Mouse (Mus musculus) MEL (cell line): ENCODE data around the gene Cdk13. TPM values are rescaled to one million over a fixed set of nuclear protein-coding genes. Genes with fewer than 3 reads are reported as not detected.
A peak's percentile ranks its signal among the peaks of the same experiment; 100 is the strongest.

Experiments
- DNase-seq: peaks from one replicate; pipeline ENCODE4 v3.0.0; 2011; ENCODE audit warnings: low read depth, low spot score
- H3K27ac ChIP-seq: 2 replicates; pipeline ENCODE4 v1.5.1; 2012; ENCODE audit warnings: low read depth, mild to moderate bottlenecking, control low read depth, low read length, moderate library complexity; ENCODE audit not compliant: control insufficient read depth
- H3K27me3 ChIP-seq, 2 experiments: fragments of 150-350 bp in 1 of 2; sonication (generic) in 1 of 2; 2 replicates each; pipeline ENCODE4 v1.6.1; 2012; ENCODE audit warnings: low read length in 2 of 2, mild to moderate bottlenecking in 2 of 2, improper control_type of control experiment in 1 of 2, moderate library complexity in 1 of 2; ENCODE audit not compliant: insufficient read depth in 2 of 2, control insufficient read depth in 1 of 2
- H3K36me3 ChIP-seq, 2 experiments: 2 replicates each; pipeline ENCODE4 v1.6.1; 2012 to 2014; ENCODE audit warnings: low read length in 2 of 2, improper control_type of control experiment in 1 of 2, inconsistent platforms in 1 of 2, mild to moderate bottlenecking in 1 of 2; ENCODE audit not compliant: insufficient read depth in 2 of 2, control insufficient read depth in 1 of 2
- H3K4me1 ChIP-seq, 2 experiments: fragments of 150-350 bp in 1 of 2; sonication (generic) in 1 of 2; 2 replicates each; pipeline ENCODE4 v1.6.1; 2012; ENCODE audit warnings: low read length in 2 of 2, improper control_type of control experiment in 1 of 2, mild to moderate bottlenecking in 1 of 2; ENCODE audit not compliant: insufficient read depth in 2 of 2, control insufficient read depth in 1 of 2
- H3K4me3 ChIP-seq, 2 experiments: fragments of 150-350 bp in 1 of 2; sonication (generic) in 1 of 2; 2 replicates each; pipeline ENCODE4 v1.5.1; 2012; ENCODE audit warnings: low read depth in 2 of 2, low read length in 2 of 2, mild to moderate bottlenecking in 2 of 2, moderate library complexity in 2 of 2, control low read depth in 1 of 2, improper control_type of control experiment in 1 of 2; ENCODE audit not compliant: control insufficient read depth in 1 of 2, insufficient read depth in 1 of 2
- H3K79me2 ChIP-seq: 2 replicates; pipeline ENCODE4 v1.6.1; 2012; ENCODE audit warnings: mild to moderate bottlenecking, low read length, moderate library complexity; ENCODE audit not compliant: control insufficient read depth, poor library complexity, insufficient read depth
- H3K9ac ChIP-seq: 2 replicates; pipeline ENCODE4 v1.6.1; 2012; ENCODE audit warnings: low read depth, mild to moderate bottlenecking, control low read depth, low read length, moderate library complexity; ENCODE audit not compliant: control insufficient read depth, poor library complexity, severe bottlenecking
- H3K9me3 ChIP-seq: fragments of 150-350 bp; sonication (generic); replicated peaks from 2 replicates; pipeline ENCODE4 v1.6.1; 2012; ENCODE audit warnings: mild to moderate bottlenecking, low read length, improper control_type of control experiment, moderate library complexity; ENCODE audit not compliant: insufficient read depth
- BHLHE40 ChIP-seq: IDR thresholded peaks from 2 replicates; pipeline ENCODE4 v1.6.1; 2012; ENCODE audit warnings: low read depth, mild to moderate bottlenecking, inconsistent platforms, low read length, improper control_type of control experiment, borderline replicate concordance
- CHD1 ChIP-seq: IDR thresholded peaks from 2 replicates; pipeline ENCODE4 v1.6.1; 2012; ENCODE audit warnings: low read depth, mild to moderate bottlenecking, inconsistent platforms, low read length, improper control_type of control experiment
- CHD2 ChIP-seq: IDR thresholded peaks from 2 replicates; pipeline ENCODE4 v1.6.1; 2011; ENCODE audit warnings: low read length, improper control_type of control experiment
- CTCF ChIP-seq, 3 experiments: IDR thresholded peaks in 2 of 3; conservative IDR thresholded peaks in 1 of 3; 2 replicates each; pipeline ENCODE4 v1.5.1; 2011 to 2012; ENCODE audit warnings: low read length in 3 of 3, low read depth in 2 of 3, mild to moderate bottlenecking in 2 of 3, improper control_type of control experiment in 1 of 3, inconsistent platforms in 1 of 3, mixed read lengths in 1 of 3, moderate library complexity in 1 of 3; ENCODE audit not compliant: control insufficient read depth in 1 of 3, insufficient read depth in 1 of 3, poor library complexity in 1 of 3, severe bottlenecking in 1 of 3
- E2F4 ChIP-seq: IDR thresholded peaks from 2 replicates; pipeline ENCODE4 v1.6.1; 2011; ENCODE audit warnings: low read depth, low read length, improper control_type of control experiment, borderline replicate concordance
- ELF1 ChIP-seq: IDR thresholded peaks from 2 replicates; pipeline ENCODE4 v1.6.1; 2014; ENCODE audit warnings: low read depth, mild to moderate bottlenecking, inconsistent platforms, low read length, improper control_type of control experiment, moderate library complexity
- EP300 ChIP-seq, 2 experiments: IDR thresholded peaks; 2 replicates each; pipeline ENCODE4 v1.6.1; 2011; ENCODE audit warnings: improper control_type of control experiment in 2 of 2, low read length in 2 of 2, low read depth in 1 of 2, mild to moderate bottlenecking in 1 of 2
- ETS1 ChIP-seq: IDR thresholded peaks from 2 replicates; pipeline ENCODE4 v1.6.1; 2012; ENCODE audit warnings: low read depth, mild to moderate bottlenecking, inconsistent platforms, low read length, improper control_type of control experiment, moderate library complexity
- GATA1 ChIP-seq: IDR thresholded peaks from 2 replicates; pipeline ENCODE4 v1.6.1; 2011; ENCODE audit warnings: low read depth, low read length, improper control_type of control experiment
- HCFC1 ChIP-seq: IDR thresholded peaks from 2 replicates; pipeline ENCODE4 v1.6.1; 2012; ENCODE audit warnings: low read depth, mild to moderate bottlenecking, inconsistent platforms, low read length, improper control_type of control experiment, moderate library complexity
- JUND ChIP-seq: IDR thresholded peaks from 2 replicates; pipeline ENCODE4 v1.6.1; 2011; ENCODE audit warnings: low read depth, mild to moderate bottlenecking, improper control_type of control experiment, low read length
- MAFK ChIP-seq: IDR thresholded peaks from 2 replicates; pipeline ENCODE4 v1.6.1; 2011; ENCODE audit warnings: low read depth, mild to moderate bottlenecking, low read length, improper control_type of control experiment, borderline replicate concordance
- MAX ChIP-seq: IDR thresholded peaks from 2 replicates; pipeline ENCODE4 v1.6.1; 2011; ENCODE audit warnings: low read length, improper control_type of control experiment
- MAZ ChIP-seq: IDR thresholded peaks from 2 replicates; pipeline ENCODE4 v1.6.1; 2012; ENCODE audit warnings: low read depth, mild to moderate bottlenecking, inconsistent platforms, low read length, improper control_type of control experiment
- MXI1 ChIP-seq: IDR thresholded peaks from 2 replicates; pipeline ENCODE4 v1.6.1; 2011; ENCODE audit warnings: mild to moderate bottlenecking, low read depth, low read length, improper control_type of control experiment
- MYB ChIP-seq: IDR thresholded peaks from 2 replicates; pipeline ENCODE4 v1.6.1; 2011; ENCODE audit warnings: mild to moderate bottlenecking, low read depth, low read length, improper control_type of control experiment
- MYC ChIP-seq: IDR thresholded peaks from 2 replicates; pipeline ENCODE4 v1.6.1; 2011; ENCODE audit warnings: low read depth, mild to moderate bottlenecking, low read length, improper control_type of control experiment, moderate library complexity
- NELFE ChIP-seq: IDR thresholded peaks from 2 replicates; pipeline ENCODE4 v1.6.1; 2011; ENCODE audit warnings: low read depth, low read length, improper control_type of control experiment
- POLR2A ChIP-seq, 2 experiments: IDR thresholded peaks; 2 replicates each; pipeline ENCODE4 v1.6.1; 2011 to 2012; ENCODE audit warnings: low read length in 2 of 2, mild to moderate bottlenecking in 2 of 2, control low read depth in 1 of 2, improper control_type of control experiment in 1 of 2, low read depth in 1 of 2, moderate library complexity in 1 of 2; ENCODE audit not compliant: control insufficient read depth in 1 of 2, insufficient read depth in 1 of 2, poor library complexity in 1 of 2
- POLR2AphosphoS5 ChIP-seq: IDR thresholded peaks from 2 replicates; pipeline ENCODE4 v1.6.1; 2012; ENCODE audit warnings: low read depth, borderline replicate concordance, mild to moderate bottlenecking, inconsistent platforms, low read length, moderate library complexity, mixed read lengths
- RAD21 ChIP-seq: IDR thresholded peaks from 2 replicates; pipeline ENCODE4 v1.6.1; 2011; ENCODE audit warnings: mild to moderate bottlenecking, low read depth, low read length, improper control_type of control experiment
- RCOR1 ChIP-seq: IDR thresholded peaks from 2 replicates; pipeline ENCODE4 v1.6.1; 2012; ENCODE audit warnings: low read depth, mild to moderate bottlenecking, inconsistent platforms, low read length, improper control_type of control experiment
- SIN3A ChIP-seq: IDR thresholded peaks from 2 replicates; pipeline ENCODE4 v1.6.1; 2012; ENCODE audit warnings: low read length, improper control_type of control experiment, inconsistent platforms
- TAL1 ChIP-seq: IDR thresholded peaks from 2 replicates; pipeline ENCODE4 v1.6.1; 2012; ENCODE audit warnings: mild to moderate bottlenecking, inconsistent platforms, low read length, moderate library complexity, mixed read lengths
- TBP ChIP-seq: IDR thresholded peaks from 2 replicates; pipeline ENCODE4 v1.8.0; 2011; ENCODE audit warnings: low read depth, low read length, improper control_type of control experiment
- TCF12 ChIP-seq: IDR thresholded peaks from 2 replicates; pipeline ENCODE4 v1.6.1; 2014; ENCODE audit warnings: low read depth, mild to moderate bottlenecking, inconsistent platforms, low read length, improper control_type of control experiment, moderate library complexity
- UBTF ChIP-seq: IDR thresholded peaks from 2 replicates; pipeline ENCODE4 v1.6.1; 2012; ENCODE audit warnings: low read depth, mild to moderate bottlenecking, inconsistent platforms, low read length, improper control_type of control experiment, moderate library complexity, borderline replicate concordance; ENCODE audit not compliant: insufficient read depth
- USF1 ChIP-seq: IDR thresholded peaks from 2 replicates; pipeline ENCODE4 v1.6.1; 2014; ENCODE audit warnings: low read depth, mild to moderate bottlenecking, inconsistent platforms, low read length, improper control_type of control experiment, moderate library complexity
- USF2 ChIP-seq, 2 experiments: IDR thresholded peaks; 2 replicates each; pipeline ENCODE4 v1.6.1; 2011 to 2012; ENCODE audit warnings: improper control_type of control experiment in 2 of 2, low read length in 2 of 2, borderline replicate concordance in 1 of 2, inconsistent platforms in 1 of 2, low read depth in 1 of 2, mild to moderate bottlenecking in 1 of 2; ENCODE audit not compliant: insufficient read depth in 1 of 2
- ZC3H11A ChIP-seq: IDR thresholded peaks from 2 replicates; pipeline ENCODE4 v1.6.1; 2012; ENCODE audit warnings: low read depth, mild to moderate bottlenecking, inconsistent platforms, low read length, improper control_type of control experiment
- ZKSCAN1 ChIP-seq: IDR thresholded peaks from 2 replicates; pipeline ENCODE4 v1.6.1; 2012; ENCODE audit warnings: low read depth, mild to moderate bottlenecking, inconsistent platforms, low read length, improper control_type of control experiment, moderate library complexity
- ZMIZ1 ChIP-seq: IDR thresholded peaks from 2 replicates; pipeline ENCODE4 v1.6.1; 2012; ENCODE audit warnings: low read depth, mild to moderate bottlenecking, inconsistent platforms, low read length, improper control_type of control experiment, moderate library complexity
- ZNF384 ChIP-seq: IDR thresholded peaks from 2 replicates; pipeline ENCODE4 v1.6.1; 2012; ENCODE audit warnings: low read depth, mild to moderate bottlenecking, inconsistent platforms, low read length, improper control_type of control experiment
- polyA plus RNA-seq, 2 experiments: library from polyadenylated mRNA; stranded (reverse) in 1 of 2; unstranded in 1 of 2; fragments of >175 nt in 1 of 2; fragments of >200 nt in 1 of 2; gene quantifications; 2 replicates each; pipeline versions ENCODE4 v1.2.1 to v1.2.4; 2012; ENCODE audit warnings: low replicate concordance in 2 of 2, low read depth in 1 of 2; ENCODE audit not compliant: insufficient read length in 2 of 2, insufficient read depth in 1 of 2, missing spikeins in 1 of 2
- total RNA-seq: library from RNA; depleted of rRNA; stranded (reverse); fragments of 300-350 nt; gene quantifications from 2 replicates; pipeline ENCODE4 v1.2.3, GENCODE M21; 2012

Cdk13 gene
- total and polyA plus RNA-seq, 3 experiments: 28.7 to 43.7 TPM; not detected in 1

DNA sequence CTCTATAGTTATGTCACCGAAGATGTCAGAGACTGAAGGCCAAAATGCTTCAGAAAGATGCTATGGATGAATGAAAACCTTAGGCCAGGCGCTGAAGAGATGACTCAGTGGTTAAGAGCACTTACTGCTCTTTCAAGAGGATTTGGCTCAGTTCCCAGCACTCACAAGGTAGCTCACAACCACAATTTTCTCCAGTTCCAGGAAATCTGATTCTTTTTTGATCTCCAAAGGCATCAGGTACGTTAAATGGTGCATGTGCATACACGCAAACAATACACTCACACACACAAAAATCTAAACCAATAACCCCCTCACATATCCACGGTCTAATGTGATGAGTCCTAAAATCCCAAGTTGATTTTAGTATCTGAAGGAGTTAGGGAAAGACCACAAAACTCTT, 111.1 kb downstream of the Cdk13 start:
- Histone ChIP-seq H3K36me3 (peaks cover 0 to 25% of the 10 kb centered on the region in 2 experiments; a peak in 3 of 4 replicates), H3K9ac (peak overlapping the region; percentile 83), H3K9me3 (no peaks in the 10 kb centered on the region), H3K79me2 (peaks cover 21% of the 10 kb centered on the region), H3K27me3 (no peaks in the 10 kb centered on the region), H3K27ac (no peak overlapping the region), H3K4me3 (peak overlapping the region; percentile 33 to 93), H3K4me1 (peaks cover 3 to 6% of the 10 kb centered on the region in 2 experiments)
- TF ChIP-seq MAFK (no peak), HCFC1 (no peak), CTCF (IDR thresholded peaks at IDR 0.05 in 2 of 3, conservative IDR thresholded peaks at IDR 0.05 in 1 of 3; ENCODE audit: control insufficient read depth in 1 of 3, insufficient read depth in 1 of 3, low read depth in 2 of 3, low read length in 3 of 3, poor library complexity in 1 of 3, severe bottlenecking in 1 of 3) (no peak), ELF1 (no peak), ZMIZ1 (no peak), MYB (no peak), CHD1 (no peak), ZKSCAN1 (no peak), TCF12 (no peak), POLR2AphosphoS5 (no peak), BHLHE40 (peak; percentile 51; the same call in 1 of the 2 replicates), MYC (no peak), USF1 (no peak), USF2 (IDR thresholded peaks at IDR 0.05; ENCODE audit: borderline replicate concordance in 1 of 2, insufficient read depth in 1 of 2, low read depth in 1 of 2, low read length in 2 of 2) (no peak), MXI1 (peak; percentile 30; the same call in 1 of the 2 replicates), CHD2 (no peak), ETS1 (peak; percentile 44; the same call in 1 of the 2 replicates), GATA1 (peak; percentile 43; the same call in 1 of the 2 replicates), RAD21 (no peak), POLR2A (IDR thresholded peaks at IDR 0.05; ENCODE audit: control insufficient read depth in 1 of 2, insufficient read depth in 1 of 2, low read depth in 1 of 2, low read length in 2 of 2, poor library complexity in 1 of 2) (no peak), E2F4 (no peak), TBP (0 out of 2 replicates have a peak, but pooled peaks have one; percentile 21), EP300 (IDR thresholded peaks at IDR 0.05; ENCODE audit: low read depth in 1 of 2, low read length in 2 of 2) (peak in 1 of 2 experiments; percentile 47; a peak in 1 of 4 replicates), ZNF384 (no peak), NELFE (no peak), TAL1 (no peak), RCOR1 (no peak), MAZ (no peak), MAX (no peak), JUND (no peak), ZC3H11A (no peak), SIN3A (peak; percentile 15), UBTF (no peak)
- peak; percentile 92 for DNase-seq
